Mouse (Mus musculus) mouse trophoblast stem cell (cell line): ENCODE data around the gene Cldn34b2.
"Not testable (repeated sequence)": the region's sequence is repeated elsewhere in the genome, so short reads cannot be mapped to it uniquely, and the experiment has no call there.

Experiments
- in situ Hi-C, 2 experiments: fragments of 300-500 bp; cut with MseI, MboI; formaldehyde crosslinking; loops; 2 replicates in 1 of 2; 3 replicates in 1 of 2; pipeline ENCODE4 v1.15.1; 2025

Cldn34b2 gene

GRCm38 (mm10) chrX:155128312-155128711, at the start of gene Cldn34b2:
Gene Cldn34b2, minus strand, starts transcription at chrX:155128412.
- in situ Hi-C loops: not testable (repeated sequence)

- in situ Hi-C loops: no loop called here
Measured at GRCm38 (mm10) chrX:155177640-155178039, 49.4 kb upstream of the Cldn34b2 start.

GRCm38 (mm10) chrX:155177230-155177629, 49.0 kb upstream of the Cldn34b2 start:
- in situ Hi-C loops: no loop called here

- in situ Hi-C loops: no loop called here
Measured at GRCm38 (mm10) chrX:155175568-155175967, 47.4 kb upstream of the Cldn34b2 start.

GRCm38 (mm10) chrX:155172310-155172709, 44.1 kb upstream of the Cldn34b2 start:
- in situ Hi-C loops: no loop called here

GRCm38 (mm10) chrX:155171754-155172153, 43.5 kb upstream of the Cldn34b2 start:
- in situ Hi-C loops: no loop called here

- in situ Hi-C loops: no loop called here
Measured at GRCm38 (mm10) chrX:155169886-155170285, 41.7 kb upstream of the Cldn34b2 start.

GRCm38 (mm10) chrX:155167667-155168066, 39.5 kb upstream of the Cldn34b2 start:
- in situ Hi-C loops: no loop called here

GRCm38 (mm10) chrX:155166313-155166712, 38.1 kb upstream of the Cldn34b2 start:
- in situ Hi-C loops: no loop called here

GRCm38 (mm10) chrX:155163553-155163952, 35.3 kb upstream of the Cldn34b2 start:
- in situ Hi-C loops: no loop called here

- in situ Hi-C loops: no loop called here
Measured at GRCm38 (mm10) chrX:155151868-155152267, 23.7 kb upstream of the Cldn34b2 start.

- in situ Hi-C loops: no loop called here
Measured at GRCm38 (mm10) chrX:155144718-155145117, 16.5 kb upstream of the Cldn34b2 start.

GRCm38 (mm10) chrX:155098024-155098423, 30.2 kb downstream of the Cldn34b2 start:
- in situ Hi-C loops: no loop called here

- in situ Hi-C loops: not testable (repeated sequence)
Measured at GRCm38 (mm10) chrX:155093566-155093965, 34.6 kb downstream of the Cldn34b2 start, which contains the start of gene Magea2. Gene Magea2, minus strand, starts transcription at chrX:155093666.

GRCm38 (mm10) chrX:155089693-155090092, 38.5 kb downstream of the Cldn34b2 start, which contains the start of gene Magea1:
Gene Magea1, minus strand, starts transcription at chrX:155089793.
- in situ Hi-C loops: not testable (repeated sequence)
